Mouse (Mus musculus) stomach, postnatal 0 days (tissue): ENCODE data around the gene Ppih. TPM values are rescaled to one million over a fixed set of nuclear protein-coding genes. Genes with fewer than 3 reads are reported as not detected.

ENCODE experiments used
- ATAC-seq: fragments of 200-750 bp; cut with Nextera tagmentation; 2 replicates; pipeline ENCODE4 v1.8.0; 2017; ENCODE audit not compliant: low FRiP score, low TSS enrichment
- DNase-seq: peaks from one replicate; pipeline ENCODE4 v3.0.0-alpha.2; 2016; ENCODE audit warnings: low spot score
- H3K27ac ChIP-seq: fragments of 300-500 bp; sonication (generic); replicated peaks from 2 replicates; pipeline ENCODE4 v1.5.1; 2014; ENCODE audit warnings: mild to moderate bottlenecking, control low read depth
- H3K27me3 ChIP-seq: fragments of 300-500 bp; sonication (generic); 2 replicates; pipeline ENCODE4 v1.6.1; 2014; ENCODE audit warnings: low read length; ENCODE audit not compliant: control insufficient read depth, insufficient read depth
- H3K36me3 ChIP-seq: fragments of 300-500 bp; sonication (generic); 2 replicates; pipeline ENCODE4 v1.6.1; 2014; ENCODE audit warnings: low read length, mixed read lengths; ENCODE audit not compliant: control insufficient read depth, insufficient read depth
- H3K4me1 ChIP-seq: fragments of 300-500 bp; sonication (generic); replicated peaks from 2 replicates; pipeline ENCODE4 v1.6.1; 2014; ENCODE audit warnings: antibody characterized with exemption; ENCODE audit not compliant: control insufficient read depth, insufficient read depth
- H3K4me2 ChIP-seq: fragments of 300-500 bp; sonication (generic); replicated peaks from 2 replicates; pipeline ENCODE4 v1.6.1; 2014; ENCODE audit warnings: low read depth, mild to moderate bottlenecking, control low read depth, moderate library complexity
- H3K4me3 ChIP-seq: fragments of 300-500 bp; sonication (generic); 2 replicates; pipeline ENCODE4 v1.5.1; 2014; ENCODE audit warnings: low read depth, low read length, control low read depth
- H3K9ac ChIP-seq: fragments of 300-500 bp; sonication (generic); 2 replicates; pipeline ENCODE4 v1.6.1; 2014; ENCODE audit warnings: mild to moderate bottlenecking, low read length, control low read depth, mixed read lengths
- H3K9me3 ChIP-seq: fragments of 300-500 bp; sonication (generic); 2 replicates; pipeline ENCODE4 v1.6.1; 2016; ENCODE audit warnings: low read length; ENCODE audit not compliant: control insufficient read depth
- CTCF ChIP-seq: IDR thresholded peaks from 2 replicates; pipeline ENCODE4 v1.5.1; 2016; ENCODE audit warnings: antibody characterized with exemption, low read depth, mild to moderate bottlenecking, moderate library complexity
- EP300 ChIP-seq: optimal IDR thresholded peaks from 2 replicates; pipeline ENCODE3; 2016; ENCODE audit warnings: antibody characterized with exemption
- WGBS: fragments of 180-500 bp; shearing (Covaris S2); extraction: QIAGEN DNeasy Blood & Tissue Kit; methylation state at CpG from one replicate; pipeline ENCODE4 v1.1.7; 2014; 5-methylcytosine and 5-hydroxymethylcytosine counted together
- polyA plus RNA-seq: library from polyadenylated mRNA; unstranded; fragments of >200 nt; fragmentation: Nextera tagmentation; extraction: Ambion mirVana; gene quantifications from 2 replicates; pipeline ENCODE4 v1.2.1, GENCODE M21; 2015

Ppih gene
- polyA plus RNA-seq, 1 experiment from 2014 or later = 44.7 TPM

DNA sequence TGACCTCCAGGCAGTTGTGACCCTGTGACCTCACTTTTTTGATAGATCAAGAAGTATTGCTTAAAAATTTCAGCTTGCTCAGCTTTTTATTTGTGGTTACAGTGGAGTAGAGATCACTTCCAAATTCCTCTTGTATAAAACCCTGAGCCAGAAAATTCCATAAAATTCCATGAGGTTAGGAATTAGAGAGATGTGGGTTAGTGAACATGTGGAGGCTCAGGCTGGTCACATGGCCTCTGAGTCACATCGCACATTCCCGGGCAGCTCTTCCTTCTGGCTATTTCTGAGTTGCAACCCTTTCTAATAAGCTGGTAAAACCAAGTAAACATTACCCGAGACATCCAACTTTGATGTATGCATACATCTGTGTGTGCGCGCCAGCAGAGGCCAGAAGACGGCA is 25.2 kb upstream of the Ppih start:
- no peak overlapping the region for H3K9ac ChIP-seq

DNA sequence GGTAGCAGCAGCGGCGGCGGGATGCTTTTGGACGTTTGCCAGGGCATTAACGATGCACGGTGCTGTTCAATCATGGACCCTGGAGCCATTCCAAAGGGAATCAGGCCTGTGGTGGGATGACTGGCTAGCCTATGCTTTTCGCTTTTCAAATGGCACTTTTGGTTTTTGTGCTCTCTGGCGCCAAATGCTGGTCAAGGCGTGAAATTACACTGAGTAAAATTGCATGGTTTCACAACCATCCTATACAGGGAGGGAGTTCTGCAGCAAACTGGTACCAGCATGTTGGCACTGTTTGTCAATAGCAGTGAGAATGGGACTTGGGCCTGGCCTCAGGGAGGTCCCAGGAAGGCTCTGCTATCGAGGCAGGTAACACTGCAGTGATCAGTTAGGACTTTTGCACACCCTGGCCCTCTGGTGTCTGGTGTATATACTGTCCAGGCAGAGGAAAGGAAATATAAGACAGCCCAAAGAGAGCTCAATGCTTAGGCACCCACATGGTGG is 18.6 kb upstream of the Ppih start:
- Histone ChIP-seq H3K9ac (no peak overlapping the region), H3K27ac (no peak overlapping the region), H3K4me1 (no peaks in the 10 kb centered on the region), H3K4me3 (no peak overlapping the region), H3K4me2 (no peak overlapping the region), H3K27me3 (no peaks in the 10 kb centered on the region), H3K9me3 (no peaks in the 10 kb centered on the region), H3K36me3 (no peaks in the 10 kb centered on the region)
- ATAC-seq (peak; percentile 45; the same call in 1 of the 2 replicates), DNase-seq (peak; percentile 65)
- no peak for TF ChIP-seq EP300
- TF ChIP-seq CTCF = peak; percentile 83
- 4% methylated on average over 10 of the region's 10 CpGs for WGBS

More for the DNA sequence above, 25.2 kb upstream of the Ppih start:
- H3K4me3 ChIP-seq = no peak overlapping the region
- H3K9me3 ChIP-seq = no peaks in the 10 kb centered on the region
- no peaks in the 10 kb centered on the region for H3K27me3 ChIP-seq
- 91% methylated on average over 6 of the region's 6 CpGs for WGBS
- DNase-seq = no peak
- H3K36me3 ChIP-seq = no peaks in the 10 kb centered on the region
- no peaks in the 10 kb centered on the region for H3K4me1 ChIP-seq
- no peak overlapping the region for H3K4me2 ChIP-seq
- no peak for ATAC-seq
- TF ChIP-seq CTCF (no peak), EP300 (no peak)
- H3K27ac ChIP-seq = no peak overlapping the region

DNA sequence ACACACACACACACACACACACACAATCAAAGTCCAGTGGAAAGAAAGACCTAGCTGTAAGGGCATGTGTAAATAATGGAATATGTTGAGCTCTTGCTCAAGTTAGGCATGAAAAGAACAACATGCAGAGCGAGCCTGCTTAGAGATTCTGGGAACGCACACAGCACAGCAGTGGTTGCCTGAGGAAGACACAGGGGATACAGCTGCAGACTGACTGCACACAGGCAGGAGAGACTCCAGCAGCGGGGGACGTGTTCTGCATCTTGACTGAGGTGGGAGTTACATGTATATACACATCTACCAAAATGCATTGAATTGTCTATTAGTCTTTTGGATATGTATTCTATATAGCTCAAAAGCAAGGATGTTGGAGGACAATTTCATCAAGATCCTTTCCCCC is 18.1 kb upstream of the Ppih start:
- no peak overlapping the region for H3K27ac ChIP-seq
- ATAC-seq (no peak), DNase-seq (no peak)
- 66% methylated on average over 4 of the region's 4 CpGs for WGBS
- TF ChIP-seq CTCF (no peak), EP300 (no peak)
- H3K4me2 ChIP-seq = no peak overlapping the region
- no peak overlapping the region for H3K4me3 ChIP-seq
- H3K27me3 ChIP-seq = no peaks in the 10 kb centered on the region
- no peaks in the 10 kb centered on the region for H3K9me3 ChIP-seq
- H3K9ac ChIP-seq = no peak overlapping the region
- no peaks in the 10 kb centered on the region for H3K4me1 ChIP-seq
- no peaks in the 10 kb centered on the region for H3K36me3 ChIP-seq

DNA sequence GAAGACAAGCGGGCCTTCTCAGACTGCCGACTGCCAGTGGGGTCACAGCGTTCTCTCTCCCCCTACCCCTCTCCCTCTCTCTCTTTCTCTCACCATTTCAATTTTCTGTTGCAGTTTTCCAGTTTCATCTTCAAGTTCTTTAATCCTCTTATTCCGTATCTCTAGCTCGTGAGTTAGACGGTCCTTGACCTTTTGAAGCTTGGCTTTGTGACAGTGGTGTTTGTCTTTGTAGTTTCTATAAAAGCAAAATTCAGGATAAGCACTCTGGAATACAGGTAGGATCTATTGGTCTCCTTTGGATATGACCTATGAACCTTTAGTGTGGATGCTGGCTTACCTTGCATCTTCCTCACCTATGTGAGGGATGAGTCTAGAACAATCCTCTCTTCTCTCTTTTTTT is 13.1 kb upstream of the Ppih start:
- TF ChIP-seq CTCF = no peak
- TF ChIP-seq EP300 = no peak
- Histone ChIP-seq H3K27me3 (no peaks in the 10 kb centered on the region), H3K4me3 (no peak overlapping the region), H3K36me3 (no peaks in the 10 kb centered on the region), H3K4me1 (no peaks in the 10 kb centered on the region), H3K4me2 (no peak overlapping the region), H3K9ac (no peak overlapping the region), H3K27ac (no peak overlapping the region), H3K9me3 (no peaks in the 10 kb centered on the region)
- DNase-seq (no peak), ATAC-seq (no peak)
- 86% methylated on average over 6 of the region's 6 CpGs for WGBS

DNA sequence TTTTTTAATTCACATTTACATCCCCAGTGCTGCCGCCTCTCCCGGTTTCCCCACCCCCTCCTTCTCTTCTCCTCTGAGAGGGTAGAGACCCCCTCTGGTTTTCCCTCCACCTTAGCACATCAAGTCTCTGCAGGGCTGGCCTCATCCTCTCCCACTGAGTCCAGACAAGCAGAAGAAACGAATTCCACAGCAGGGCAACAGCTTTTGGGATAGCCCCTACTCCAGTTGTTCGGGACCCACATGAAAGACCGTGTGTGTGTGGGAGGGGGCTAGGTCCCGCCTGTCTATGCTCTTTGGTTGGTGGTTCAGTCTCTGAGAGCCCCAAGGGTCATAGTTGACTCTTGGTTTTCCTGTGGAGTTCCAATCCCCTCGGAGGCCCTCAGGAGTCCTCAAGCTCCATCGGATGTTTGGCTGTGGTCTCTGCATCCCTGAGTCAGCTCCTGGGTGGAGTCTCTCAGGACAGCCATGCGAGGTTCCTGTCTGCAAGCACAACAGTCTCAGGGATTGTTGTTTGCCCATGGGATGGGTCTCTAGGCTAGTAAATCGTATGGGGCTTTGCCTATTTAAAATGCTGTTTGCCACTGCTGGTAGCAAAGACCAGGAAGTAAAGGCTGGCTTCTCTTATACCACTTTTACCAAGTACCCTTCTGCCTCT is 677 bp upstream of the Ppih start:
- H3K4me1 ChIP-seq = peaks cover 3% of the 10 kb centered on the region; the same call in 1 of the 2 replicates
- DNase-seq = no peak
- peaks cover 7% of the 10 kb centered on the region; the same call in 1 of the 2 replicates for H3K36me3 ChIP-seq
- H3K4me3 ChIP-seq = peak overlapping the region; percentile 65
- H3K27ac ChIP-seq = peak overlapping the region; percentile 78; the same call in 1 of the 2 replicates
- TF ChIP-seq EP300 (no peak), CTCF (no peak)
- no peaks in the 10 kb centered on the region for H3K9me3 ChIP-seq
- WGBS = 27% methylated on average over 10 of the region's 10 CpGs
- no peaks in the 10 kb centered on the region for H3K27me3 ChIP-seq
- H3K4me2 ChIP-seq = peak overlapping the region; percentile 81
- ATAC-seq = peak; percentile 15; the same call in 1 of the 2 replicates
- H3K9ac ChIP-seq = peak overlapping the region; percentile 57

DNA sequence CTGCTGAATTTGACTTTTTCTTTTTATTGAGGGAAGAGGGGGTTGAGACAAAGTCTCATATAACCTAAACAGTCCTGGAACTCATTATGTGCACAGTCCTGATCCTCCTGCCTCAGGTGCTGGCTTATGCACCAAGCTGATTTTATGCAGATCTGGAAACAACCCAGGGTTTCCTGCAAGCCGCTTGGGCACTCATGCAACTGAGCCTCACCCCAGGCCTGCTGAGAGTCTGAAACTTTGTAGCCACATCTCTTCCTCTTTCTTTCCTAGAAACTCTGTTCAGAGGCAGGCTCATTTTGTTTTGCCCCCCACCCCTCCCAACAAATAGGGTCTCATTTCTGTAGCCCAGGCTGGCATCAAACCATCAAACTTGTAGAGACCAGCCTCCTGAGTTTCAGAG is 6.6 kb downstream of the Ppih start:
- Histone ChIP-seq H3K9me3 (no peaks in the 10 kb centered on the region), H3K4me2 (no peak overlapping the region), H3K27me3 (no peaks in the 10 kb centered on the region), H3K9ac (no peak overlapping the region), H3K4me3 (no peak overlapping the region), H3K4me1 (no peaks in the 10 kb centered on the region), H3K36me3 (peaks cover 9% of the 10 kb centered on the region; the same call in 1 of the 2 replicates), H3K27ac (no peak overlapping the region)
- DNase-seq (no peak), ATAC-seq (no peak)
- WGBS = 78% methylated on average over 1 of the region's 1 CpGs
- TF ChIP-seq EP300 (no peak), CTCF (no peak)
